Mouse (Mus musculus): ENCODE data around the gene Alad.

The Alad gene

GRCm38 (mm10) chr4:62517538-62518415 is 1.9 kb downstream of the Alad start:
- DNase-seq (ENCODE audit: low spot score in 2 of 2): no peak

GRCm38 (mm10) chr4:62517046-62517445 is 2.7 kb downstream of the Alad start:
- DNase-seq (ENCODE audit: low spot score in 2 of 2): no peak

- DNase-seq (ENCODE audit: low spot score in 2 of 2): no peak
Observed at GRCm38 (mm10) chr4:62516579-62516978, 3.1 kb downstream of the Alad start.

GRCm38 (mm10) chr4:62516079-62516478 is 3.6 kb downstream of the Alad start:
- DNase-seq (ENCODE audit: low spot score in 2 of 2): no peak

GRCm38 (mm10) chr4:62515490-62515889 is 4.2 kb downstream of the Alad start:
- DNase-seq (ENCODE audit: low spot score in 2 of 2): no peak

- DNase-seq (ENCODE audit: low spot score in 2 of 2): no peak
Observed at GRCm38 (mm10) chr4:62514995-62515394, 4.7 kb downstream of the Alad start.

GRCm38 (mm10) chr4:62513998-62514506 is 5.7 kb downstream of the Alad start:
- no peak for DNase-seq (ENCODE audit: low spot score in 2 of 2)

- no peak for DNase-seq (ENCODE audit: low spot score in 2 of 2)
Observed at GRCm38 (mm10) chr4:62509946-62510345, 9.8 kb downstream of the Alad start.

- no peak for DNase-seq (ENCODE audit: low spot score in 2 of 2)
Observed at GRCm38 (mm10) chr4:62508839-62509238, 10.9 kb downstream of the Alad start.

- no peak for DNase-seq (ENCODE audit: low spot score in 2 of 2)
Observed at GRCm38 (mm10) chr4:62506798-62507197, 12.9 kb downstream of the Alad start.

- no peak for DNase-seq (ENCODE audit: low spot score in 2 of 2)
Observed at GRCm38 (mm10) chr4:62505991-62506390, 13.7 kb downstream of the Alad start.

- DNase-seq (ENCODE audit: low spot score in 2 of 2): no peak
Observed at GRCm38 (mm10) chr4:62503374-62503970, 16.2 kb downstream of the Alad start, which contains the start of gene Hdhd3. Gene Hdhd3, minus strand, starts transcription at chr4:62503467.

GRCm38 (mm10) chr4:62502969-62503368 is 16.7 kb downstream of the Alad start:
- no peak for DNase-seq (ENCODE audit: low spot score in 2 of 2)

- peak; percentile 69 to 91 for DNase-seq (ENCODE audit: low spot score in 2 of 2)
Observed at GRCm38 (mm10) chr4:62501964-62502732, 17.6 kb downstream of the Alad start.

GRCm38 (mm10) chr4:62501534-62501933 is 18.2 kb downstream of the Alad start:
- DNase-seq (ENCODE audit: low spot score in 2 of 2): no peak

GRCm38 (mm10) chr4:62500799-62501198 is 18.9 kb downstream of the Alad start:
- no peak for DNase-seq (ENCODE audit: low spot score in 2 of 2)

GRCm38 (mm10) chr4:62496815-62497214 is 22.9 kb downstream of the Alad start:
- DNase-seq (ENCODE audit: low spot score in 2 of 2): peak in 1 of 2 experiments; percentile 77

GRCm38 (mm10) chr4:62495946-62496345 is 23.8 kb downstream of the Alad start:
- DNase-seq (ENCODE audit: low spot score in 2 of 2): no peak

- DNase-seq (ENCODE audit: low spot score in 2 of 2): no peak
Observed at GRCm38 (mm10) chr4:62494230-62494629, 25.5 kb downstream of the Alad start.

- DNase-seq (ENCODE audit: low spot score in 2 of 2): no peak
Observed at GRCm38 (mm10) chr4:62492682-62493081, 27.0 kb downstream of the Alad start.

GRCm38 (mm10) chr4:62487914-62488313 is 31.8 kb downstream of the Alad start:
- DNase-seq (ENCODE audit: low spot score in 2 of 2): no peak

GRCm38 (mm10) chr4:62487172-62487571 is 32.5 kb downstream of the Alad start:
- DNase-seq (ENCODE audit: low spot score in 2 of 2): no peak

Data from left cerebral cortex, adult 9 months (tissue).